Mouse (Mus musculus) frontal cortex, postnatal 25 days (tissue): ENCODE measurements at regions not wholly inside any gene's neighbourhood (a gene's known extent, or its start where the extent isn't known, plus 50 kb on each side); places are given as distances from the start of the nearest gene placed in this dataset.

Source experiments
- DNase-seq, 2 experiments: peaks; one replicate each; pipeline ENCODE4 v3.0.0; 2022; ENCODE audit warnings: low spot score in 2 of 2

GRCm38 (mm10) chr14:62175384-62176048 is 116.9 kb upstream of the Rnaseh2b start:
- no peak for DNase-seq

- no peak for DNase-seq
Observed at GRCm38 (mm10) chr14:62177509-62177908, 114.9 kb upstream of the Rnaseh2b start.

GRCm38 (mm10) chr14:62187360-62187759 is 105.0 kb upstream of the Rnaseh2b start:
- DNase-seq = no peak

- DNase-seq = no peak
Observed at GRCm38 (mm10) chr14:62188147-62188885, 104.1 kb upstream of the Rnaseh2b start.

GRCm38 (mm10) chr14:62191624-62192023 is 100.8 kb upstream of the Rnaseh2b start:
- DNase-seq = no peak

- no peak for DNase-seq
Observed at GRCm38 (mm10) chr14:62192814-62193213, 99.6 kb upstream of the Rnaseh2b start.

GRCm38 (mm10) chr14:62193371-62193770 is 99.0 kb upstream of the Rnaseh2b start:
- no peak for DNase-seq

GRCm38 (mm10) chr14:62196776-62197175 is 95.6 kb upstream of the Rnaseh2b start:
- no peak for DNase-seq

- DNase-seq = no peak
Observed at GRCm38 (mm10) chr14:62198476-62199190, 93.8 kb upstream of the Rnaseh2b start.

- DNase-seq = no peak
Observed at GRCm38 (mm10) chr14:62215071-62215470, 77.3 kb upstream of the Rnaseh2b start.

- DNase-seq = no peak
Observed at GRCm38 (mm10) chr14:62216995-62217394, 75.4 kb upstream of the Rnaseh2b start.

- DNase-seq = no peak
Observed at GRCm38 (mm10) chr14:62217971-62218370, 74.4 kb upstream of the Rnaseh2b start.

GRCm38 (mm10) chr14:62218716-62219115 is 73.7 kb upstream of the Rnaseh2b start:
- DNase-seq = no peak

GRCm38 (mm10) chr14:62220770-62221169 is 71.6 kb upstream of the Rnaseh2b start:
- no peak for DNase-seq
